Mouse (Mus musculus) WW6 (cell line): ENCODE results near the gene Rnaseh1.

Experiments used
- DNase-seq: peaks from one replicate; pipeline ENCODE4 v3.0.0-alpha.2; 2013; ENCODE audit warnings: low read depth, low spot score

Rnaseh1 gene

GRCm38 (mm10) chr12:28649141-28650110, at the start of gene Rnaseh1:
Rnaseh1 (plus strand) TSS chr12:28649602.
- no peak for DNase-seq

GRCm38 (mm10) chr12:28602259-28602658, 47.1 kb upstream of the Rnaseh1 start:
- no peak for DNase-seq

DNA sequence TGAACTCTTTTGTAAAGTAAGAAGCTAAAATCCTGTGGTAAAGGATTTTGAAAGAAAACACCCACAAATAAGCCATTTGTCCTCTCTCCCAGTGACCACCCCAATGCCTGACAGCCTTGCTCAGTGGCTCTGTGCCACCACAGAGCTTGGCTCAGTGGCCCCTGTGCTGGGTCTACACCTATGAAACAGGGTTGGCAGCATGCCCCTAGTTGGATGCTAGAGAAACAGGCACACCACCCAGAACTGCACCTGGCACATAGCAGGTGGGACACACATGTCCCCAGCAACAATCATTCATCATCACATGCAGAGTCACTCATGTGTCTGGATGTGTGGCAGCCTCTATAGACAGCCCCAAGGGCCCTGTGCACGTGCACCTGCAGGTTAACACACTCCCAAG, 45.9 kb upstream of the Rnaseh1 start:
- no peak for DNase-seq

- no peak for DNase-seq
Measured at GRCm38 (mm10) chr12:28607546-28608305, 41.7 kb upstream of the Rnaseh1 start.

DNA sequence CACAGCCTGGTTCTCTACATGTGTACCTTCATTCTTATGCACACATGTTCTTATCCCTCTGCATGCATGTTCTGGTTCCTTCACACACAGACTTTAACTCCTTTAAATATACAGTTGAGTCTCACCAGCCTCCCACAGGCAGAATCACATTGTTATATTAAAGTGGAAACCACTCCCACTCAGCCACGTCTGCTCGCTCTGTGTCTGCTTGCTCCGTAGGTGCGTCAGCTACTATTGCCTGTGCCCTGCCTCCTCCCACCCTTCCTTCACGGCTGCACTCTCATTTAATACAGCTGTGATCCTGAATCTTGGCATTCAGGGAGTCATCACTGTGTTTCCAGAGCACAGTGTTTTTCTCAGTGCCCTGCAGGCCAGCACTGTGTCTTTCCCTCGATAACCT, 37.0 kb upstream of the Rnaseh1 start:
- DNase-seq, result no peak

DNA sequence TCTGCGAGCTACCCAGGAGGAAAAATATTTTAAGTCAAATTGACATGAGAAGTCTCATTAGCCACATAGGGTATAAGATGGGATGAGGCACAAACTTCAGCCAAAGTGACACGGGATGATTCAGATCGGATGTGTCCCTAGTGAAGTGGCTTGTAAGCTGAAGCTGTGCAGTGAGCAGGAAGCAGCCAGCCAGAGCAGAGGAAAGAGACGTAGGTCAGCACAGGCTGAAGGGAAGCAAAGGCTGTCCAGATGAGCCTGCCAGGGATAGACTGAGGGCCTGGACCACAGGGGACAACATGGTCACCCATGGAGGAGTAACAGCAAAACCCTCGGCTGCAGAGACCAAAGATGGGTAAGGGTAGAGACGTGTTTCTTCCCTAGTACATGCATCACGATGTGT, 35.0 kb upstream of the Rnaseh1 start:
- no peak for DNase-seq

DNA sequence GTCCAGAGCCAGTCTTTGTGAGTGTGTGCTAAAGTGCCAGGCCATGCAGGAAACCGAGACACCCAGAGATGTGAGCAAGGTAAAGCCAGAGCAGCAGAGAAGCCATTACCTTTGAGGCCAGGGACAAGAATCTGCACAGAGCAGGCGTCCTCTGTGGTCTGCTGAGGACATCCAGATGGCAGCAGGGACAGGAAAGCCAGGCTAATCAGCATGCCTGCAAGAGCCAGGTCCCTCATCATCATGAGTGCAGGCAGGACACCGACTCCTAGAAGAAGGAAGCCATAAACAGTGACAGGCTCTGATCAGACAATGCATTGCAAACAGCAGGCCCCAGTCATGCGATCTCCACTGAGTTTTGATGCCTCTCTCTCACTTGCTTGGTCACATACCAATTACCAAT, 32.1 kb upstream of the Rnaseh1 start:
- no peak for DNase-seq

DNA sequence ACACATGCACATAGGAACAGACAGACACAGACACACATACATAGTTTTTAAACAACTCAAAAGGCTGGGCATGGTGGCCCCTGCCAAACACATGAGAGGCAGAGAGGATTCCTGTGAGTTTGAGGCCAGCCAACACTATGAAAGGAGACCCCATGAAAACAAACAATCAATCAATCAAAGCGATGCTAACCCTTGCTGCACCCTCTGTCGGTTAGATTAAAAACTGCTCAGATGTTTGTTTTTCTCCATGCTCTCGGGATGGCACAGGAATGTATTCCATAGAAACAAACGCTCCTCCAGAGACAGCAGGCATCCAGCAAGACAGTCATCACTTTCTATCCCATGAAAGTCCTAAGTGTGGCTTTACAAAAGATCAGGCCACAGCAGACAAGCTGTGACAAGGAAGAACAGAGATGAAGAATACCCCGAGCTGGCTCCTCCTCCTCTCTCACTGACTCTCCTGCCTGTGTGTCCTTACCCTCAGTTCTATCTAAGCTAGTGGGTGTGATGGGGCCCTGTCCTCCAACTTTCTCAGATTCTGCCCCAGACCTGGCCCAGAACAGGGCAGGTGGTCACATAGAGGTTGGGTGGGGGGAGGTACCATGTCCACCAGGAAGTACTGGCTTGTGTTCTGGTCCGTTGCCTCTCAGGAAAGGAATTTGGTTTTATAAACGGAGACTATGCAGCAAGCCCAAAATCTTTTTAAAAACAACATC, 27.8 kb upstream of the Rnaseh1 start:
- DNase-seq, result no peak

DNA sequence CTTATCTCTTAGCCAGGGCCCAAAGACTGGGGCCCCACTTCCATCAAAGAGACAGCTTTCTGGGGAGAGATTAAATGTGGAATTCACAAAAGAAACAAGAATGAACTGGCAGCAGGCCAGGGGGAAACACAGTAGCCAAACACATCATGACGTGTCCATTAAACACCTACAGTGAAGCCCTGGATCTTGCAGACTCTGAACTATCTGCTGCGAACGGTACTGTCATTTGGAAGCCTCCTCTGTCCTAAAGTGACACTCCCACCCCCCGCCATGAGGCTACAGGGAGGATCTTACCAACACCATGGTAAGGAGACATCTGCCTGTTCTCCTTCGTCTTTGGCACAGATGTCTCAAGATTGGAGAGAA, 27.3 kb upstream of the Rnaseh1 start:
- DNase-seq, result no peak

DNA sequence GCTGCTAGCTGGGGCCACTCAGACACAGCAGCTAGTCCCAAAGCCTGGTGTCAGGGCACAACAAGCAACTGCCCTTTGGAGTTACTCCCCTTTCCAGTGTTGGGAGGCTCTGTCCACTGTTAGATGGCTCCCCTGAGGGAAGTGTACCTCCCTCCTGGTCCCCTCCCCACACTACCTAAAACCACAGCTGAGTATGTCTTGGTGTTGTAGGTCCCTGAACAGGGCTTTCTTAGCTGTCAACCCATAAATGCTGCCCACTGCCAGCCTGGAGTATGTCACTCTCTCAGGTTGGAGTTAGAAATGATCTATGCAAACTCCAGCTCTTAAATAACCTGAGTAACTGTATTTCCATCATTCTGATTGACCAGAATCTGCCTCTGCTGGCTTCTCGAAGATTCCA, 26.8 kb upstream of the Rnaseh1 start:
- DNase-seq, result no peak

GRCm38 (mm10) chr12:28623195-28623594, 26.2 kb upstream of the Rnaseh1 start, which contains the start of gene Colec11:
Colec11 (minus strand) TSS chr12:28623377.
- no peak for DNase-seq

GRCm38 (mm10) chr12:28624251-28624650, 25.2 kb upstream of the Rnaseh1 start:
- DNase-seq, result no peak

DNA sequence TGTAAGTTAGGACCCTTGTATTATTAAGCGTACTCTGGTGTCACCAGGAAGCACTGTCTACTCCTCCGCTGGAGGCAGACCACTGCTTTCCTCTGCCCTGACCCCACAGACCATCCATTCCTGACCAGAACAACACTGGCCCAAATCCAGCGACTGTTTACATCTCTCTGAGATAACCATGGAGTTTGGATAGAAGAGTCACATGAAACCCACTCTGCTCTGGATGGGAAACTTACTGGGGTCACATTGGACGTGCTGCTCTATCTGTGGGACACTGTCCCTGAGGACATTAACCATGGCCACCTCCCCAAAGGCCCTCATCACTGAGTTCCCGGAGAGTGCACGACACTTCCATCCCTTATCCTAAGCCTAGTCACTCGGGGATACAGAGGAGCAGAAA, 24.0 kb upstream of the Rnaseh1 start:
- no peak for DNase-seq

GRCm38 (mm10) chr12:28627092-28627491, 22.3 kb upstream of the Rnaseh1 start:
- DNase-seq, result no peak

GRCm38 (mm10) chr12:28628436-28628835, 21.0 kb upstream of the Rnaseh1 start:
- DNase-seq, result no peak

DNA sequence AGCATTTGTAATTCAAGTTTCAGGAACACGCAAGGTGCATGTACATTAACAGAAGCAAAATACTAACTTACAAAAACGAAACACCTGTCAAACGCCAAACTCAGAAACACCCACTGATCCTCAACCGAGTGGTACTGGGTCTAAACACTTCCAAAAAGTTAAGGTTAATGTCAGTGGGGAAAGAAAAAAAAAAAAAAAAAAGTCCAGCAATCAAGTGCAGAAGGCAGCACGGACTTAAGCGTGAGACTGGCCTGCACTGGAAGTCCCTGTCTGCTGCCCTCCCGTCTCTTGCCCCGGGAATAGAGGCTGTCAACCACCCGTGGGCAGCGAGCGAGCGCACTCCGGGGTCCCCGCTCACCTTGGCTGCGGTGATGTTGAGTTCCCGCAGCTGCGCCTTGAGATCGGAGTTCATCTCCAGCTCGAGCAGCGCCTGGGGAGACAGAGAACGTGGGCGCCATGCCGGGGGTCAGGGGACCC, 14.3 kb upstream of the Rnaseh1 start:
- DNase-seq, result no peak

GRCm38 (mm10) chr12:28635535-28636476, 13.6 kb upstream of the Rnaseh1 start, which contains the start of gene Rps7:
Rps7 (minus strand) TSS chr12:28635953.
- peak; percentile 83 for DNase-seq

- no peak for DNase-seq
Measured at GRCm38 (mm10) chr12:28636543-28636942, 12.9 kb upstream of the Rnaseh1 start.

GRCm38 (mm10) chr12:28638778-28639177, 10.6 kb upstream of the Rnaseh1 start:
- no peak for DNase-seq

GRCm38 (mm10) chr12:28662628-28663027, 13.2 kb downstream of the Rnaseh1 start:
- DNase-seq, result no peak

GRCm38 (mm10) chr12:28666734-28667133, 17.3 kb downstream of the Rnaseh1 start:
- DNase-seq, result no peak
